8 mouse cellular contexts compared by ENCODE assay signal in genomic region chr8:124793661-124794485, GRCm38 (mm10). TPM values are rescaled to one million over a fixed set of nuclear protein-coding genes. Genes with fewer than 3 reads are reported as not detected.
A peak's percentile ranks its signal among the peaks of the same experiment; 100 is the strongest.
DNase-seq lines count a peak whose midpoint lies in the region; ATAC-seq and TF ChIP-seq lines count a peak whose summit lies in the region.
"Had no signal": no experiment of that assay in that cellular context is flagged by ENCODE, and none has a peak within 500 bp of the region (broad histone marks: within the 10 kb centered on the region; RNA-seq: fewer than 3 reads in every experiment).

No protein-coding gene starts in this region.

- peak; percentile 7; the same call in 1 of the 2 replicates for ATAC-seq in embryonic facial prominence, embryonic 12.5 days (ENCODE audit: insufficient number of reproducible peaks, insufficient read depth, low FRiP score, low TSS enrichment)
- peak; percentile 14; the same call in 1 of the 2 replicates for ATAC-seq in intestine, postnatal 0 days
- ATAC-seq in neural tube, embryonic 13.5 days (ENCODE audit: low read depth), result peak; percentile 25

- H3K4me1 ChIP-seq in embryonic facial prominence, embryonic 12.5 days, result peaks cover 18% of the 10 kb centered on the region
- H3K4me1 ChIP-seq in intestine, postnatal 0 days (replicated peaks; ENCODE audit: control insufficient read depth, insufficient read depth, low read length), result peaks cover 9% of the 10 kb centered on the region; the same call in 1 of the 2 replicates
- peaks cover 73% of the 10 kb centered on the region for H3K4me1 ChIP-seq in neural tube, embryonic 13.5 days (replicated peaks)

- peak overlapping the region; percentile 100 for H3K4me2 ChIP-seq in embryonic facial prominence, embryonic 12.5 days (replicated peaks)
- peak overlapping the region; percentile 91 for H3K4me2 ChIP-seq in intestine, postnatal 0 days (replicated peaks; ENCODE audit: low read depth)
- H3K4me2 ChIP-seq in neural tube, embryonic 13.5 days, result peak overlapping the region; percentile 89

- H3K4me3 ChIP-seq in embryonic facial prominence, embryonic 12.5 days, result peak overlapping the region; percentile 69
- H3K4me3 ChIP-seq in intestine, postnatal 0 days (ENCODE audit: low read depth, low read length), result peak overlapping the region; percentile 48
- H3K4me3 ChIP-seq in neural tube, embryonic 13.5 days, result peak overlapping the region; percentile 84

- peaks cover 75% of the 10 kb centered on the region for H3K27me3 ChIP-seq in embryonic facial prominence, embryonic 12.5 days
- H3K27me3 ChIP-seq in intestine, postnatal 0 days (replicated peaks; ENCODE audit: control insufficient read depth, insufficient read depth, low read length), result peaks cover 51% of the 10 kb centered on the region
- H3K27me3 ChIP-seq in neural tube, embryonic 13.5 days, result peaks cover 29% of the 10 kb centered on the region

- H3K9me3 ChIP-seq in embryonic facial prominence, embryonic 12.5 days, result no peaks in the 10 kb centered on the region
- no peaks in the 10 kb centered on the region for H3K9me3 ChIP-seq in intestine, postnatal 0 days (ENCODE audit: control insufficient read depth)
- no peaks in the 10 kb centered on the region for H3K9me3 ChIP-seq in neural tube, embryonic 13.5 days

- intact Hi-C loops in left cerebral cortex, postnatal 36 days (cut with DNase I), result loop anchor here (5.0 kb wide), 1 partner anchor 72 kb away; the partner anchor contains the start of genes Arv1 and Ttc13

- DNase-seq in left cerebral cortex, adult 18-20 months (ENCODE audit: low spot score in 2 of 2), result peak; percentile 10 to 25
- DNase-seq in left cerebral cortex, postnatal 36 days (ENCODE audit: low spot score in 2 of 2), result no peak
- DNase-seq in adrenal gland, postnatal 36 days, result peak; percentile 19 to 20
- DNase-seq in ovary, adult 18-20 months (ENCODE audit: low spot score), result no peak

- H3K27ac ChIP-seq in embryonic facial prominence, embryonic 12.5 days, result no peak overlapping the region
- H3K27ac ChIP-seq in intestine, postnatal 0 days (ENCODE audit: low read depth, low read length), result no peak overlapping the region
- H3K27ac ChIP-seq in neural tube, embryonic 13.5 days (replicated peaks), result peak overlapping the region; percentile 98
- H3K27ac ChIP-seq: macrophage had no signal

- under 1% methylated on average over 80 of the region's 81 CpGs for WGBS in embryonic facial prominence, embryonic 12.5 days
- WGBS in intestine, postnatal 0 days, result under 1% methylated on average over 78 of the region's 81 CpGs
- under 1% methylated on average over 81 of the region's 81 CpGs for WGBS in neural tube, embryonic 13.5 days

- TF ChIP-seq CTCF in intestine, postnatal 0 days (IDR thresholded peaks at IDR 0.05; ENCODE audit: low read depth), result no peak

- H3K36me3 ChIP-seq in embryonic facial prominence, embryonic 12.5 days, result no peaks in the 10 kb centered on the region
- no peaks in the 10 kb centered on the region for H3K36me3 ChIP-seq in intestine, postnatal 0 days (ENCODE audit: control insufficient read depth, insufficient read depth)
- H3K36me3 ChIP-seq in neural tube, embryonic 13.5 days, result 0 out of 2 replicates have a peak, but pooled peaks cover 4% of the 10 kb centered on the region

- H3K9ac ChIP-seq in embryonic facial prominence, embryonic 12.5 days, result no peak overlapping the region
- H3K9ac ChIP-seq in intestine, postnatal 0 days (ENCODE audit: low read depth, low read length), result no peak overlapping the region
- H3K9ac ChIP-seq in neural tube, embryonic 13.5 days, result peak overlapping the region; percentile 93

RNA-seq across cellular contexts. Expression of gene Trim67, which starts 1.0 kb away (rescaled TPM):
- 1 to 10 TPM; 1.5 to 2.2 TPM for total RNA-seq in left cerebral cortex, adult 18-20 months (2021)
- 1 to 10 TPM; 2.0 to 2.4 TPM for total RNA-seq in left cerebral cortex, postnatal 36 days (2021)
- 1 to 10 TPM in 1 of 2 experiments, under 1 TPM in 1; 0.86 to 1.0 TPM for total RNA-seq in adrenal gland, postnatal 36 days (2021)
- 1.00 and 1.5 TPM in 2 replicates for polyA plus RNA-seq in embryonic facial prominence, embryonic 12.5 days (2016; fragmentation: Nextera tagmentation; extraction: Ambion mirVana)
- 0.23 and 0.29 TPM in 2 replicates for polyA plus RNA-seq in intestine, postnatal 0 days (2015; fragmentation: Nextera tagmentation; extraction: Ambion mirVana)
- polyA plus RNA-seq in neural tube, embryonic 13.5 days (2015; fragmentation: Nextera tagmentation; extraction: Ambion mirVana), result 21.1 TPM in 2 replicates
- polyA plus RNA-seq: macrophage had no signal

RNA-seq across cellular contexts. Expression of gene Fam89a, which starts 42.2 kb away (rescaled TPM):
- under 1 TPM; 0.49 to 0.53 TPM for total RNA-seq in left cerebral cortex, adult 18-20 months (2021)
- under 1 TPM; 0.29 to 0.54 TPM for total RNA-seq in left cerebral cortex, postnatal 36 days (2021)
- total RNA-seq in adrenal gland, postnatal 36 days (2021), result under 1 TPM; 0.20 to 0.23 TPM
- polyA plus RNA-seq in embryonic facial prominence, embryonic 12.5 days (2016; fragmentation: Nextera tagmentation; extraction: Ambion mirVana), result 6.7 and 8.0 TPM in 2 replicates
- polyA plus RNA-seq in intestine, postnatal 0 days (2015; fragmentation: Nextera tagmentation; extraction: Ambion mirVana), result 1.9 and 2.3 TPM in 2 replicates
- polyA plus RNA-seq in neural tube, embryonic 13.5 days (2015; fragmentation: Nextera tagmentation; extraction: Ambion mirVana), result 12.1 and 15.9 TPM in 2 replicates
- polyA plus RNA-seq: macrophage had no signal

Comparison
In these comparisons a context has a peak if more than half of its experiments do, and no peak if none do; other contexts are left out.
1. DNase-seq: peak in left cerebral cortex, adult 18-20 months (2 of 2) and adrenal gland, postnatal 36 days (2 of 2); none in left cerebral cortex, postnatal 36 days (0 of 2) and ovary, adult 18-20 months (single experiment).
2. Peak in every context shown above with its lines, with median percentiles within 50 percentile points of each other: ATAC-seq, H3K4me2 ChIP-seq and H3K4me3 ChIP-seq.